Comparison of ENCODE assay signal across 20 mouse cellular contexts in the genomic region with DNA sequence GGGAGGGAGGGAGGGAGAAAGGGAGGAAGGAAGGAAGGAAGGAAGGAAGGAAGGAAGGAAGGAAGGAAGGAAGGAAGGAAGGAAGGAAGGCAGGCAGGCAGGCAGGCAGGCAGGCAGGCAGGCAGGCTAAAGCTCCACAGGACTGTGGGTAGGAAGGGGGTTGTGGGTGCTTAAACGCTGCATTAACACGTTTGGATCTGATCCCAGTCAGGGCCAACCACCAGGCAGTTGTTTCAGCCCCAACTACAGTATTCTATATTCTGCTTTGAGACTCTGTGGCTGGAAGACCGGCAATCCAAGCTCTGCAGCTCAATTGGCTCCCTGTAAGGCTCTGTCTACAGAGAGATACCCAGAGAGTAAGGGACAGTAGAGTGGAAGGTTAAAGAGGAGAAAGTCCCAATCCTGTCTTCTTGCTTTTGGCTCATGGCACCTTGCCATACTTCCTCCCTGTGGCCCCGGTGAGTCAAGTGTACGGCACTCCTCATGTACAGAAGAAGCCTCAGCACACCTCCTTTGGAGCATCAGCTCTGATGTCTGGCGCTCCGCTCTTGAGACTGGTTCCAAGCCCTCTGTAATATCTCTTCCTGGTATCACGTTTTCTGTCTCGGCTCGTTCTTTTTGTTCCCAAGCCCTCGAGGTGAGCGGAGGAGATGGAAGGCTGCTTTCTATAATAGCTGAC. TPM values are rescaled to one million over a fixed set of nuclear protein-coding genes. Genes with fewer than 3 reads are reported as not detected.
"Had no signal": no experiment of that assay in that cellular context is flagged by ENCODE, and none has a peak within 500 bp of the region (broad histone marks: within the 10 kb centered on the region; RNA-seq: fewer than 3 reads in every experiment).

No protein-coding gene starts in this region.

- H3K27me3 ChIP-seq: limb, embryonic 12.5 days; lung, embryonic 15.5 days; midbrain, embryonic 12.5 days; neural tube, embryonic 13.5 days had no signal

- H3K4me2 ChIP-seq: limb, embryonic 12.5 days; liver, embryonic 13.5 days; lung, embryonic 15.5 days; midbrain, embryonic 12.5 days; neural tube, embryonic 13.5 days had no signal

- H3K4me3 ChIP-seq: layer of hippocampus, adult 2 months; limb, embryonic 12.5 days; liver, embryonic 13.5 days; lung, embryonic 15.5 days; megakaryocyte, embryonic 14.5 days; midbrain, embryonic 12.5 days; neural tube, embryonic 13.5 days had no signal

- H3K4me1 ChIP-seq: limb, embryonic 12.5 days; lung, embryonic 15.5 days; midbrain, embryonic 12.5 days had no signal

- DNase-seq: liver; liver, embryonic 13.5 days; liver, postnatal 0 days; lung, postnatal 14 days; retina, postnatal 1 day; right cerebral cortex, postnatal 4 days; spleen, adult 18-20 months; thymus, adult 18-20 months; thymus, postnatal 14 days had no signal

- H3K9me3 ChIP-seq: limb, embryonic 12.5 days; liver, embryonic 13.5 days; lung, embryonic 15.5 days; midbrain, embryonic 12.5 days; neural tube, embryonic 13.5 days had no signal

- H3K27ac ChIP-seq: layer of hippocampus, adult 2 months; limb, embryonic 12.5 days; liver, embryonic 13.5 days; lung, embryonic 15.5 days; macrophage; midbrain, embryonic 12.5 days; neural tube, embryonic 13.5 days had no signal

- H3K36me3 ChIP-seq: limb, embryonic 12.5 days; liver, embryonic 13.5 days; lung, embryonic 15.5 days; midbrain, embryonic 12.5 days; neural tube, embryonic 13.5 days had no signal

- H3K9ac ChIP-seq: limb, embryonic 12.5 days; liver, embryonic 13.5 days; liver, postnatal 0 days; lung, embryonic 15.5 days; midbrain, embryonic 12.5 days; neural tube, embryonic 13.5 days had no signal

- ATAC-seq: liver, postnatal 0 days; midbrain, embryonic 16.5 days had no signal

RNA-seq across cellular contexts. Expression of gene Gm47791, which starts 30.2 kb away (rescaled TPM):
- total RNA-seq: layer of hippocampus, adult 2 months; layer of hippocampus, postnatal 10 days; left cerebral cortex, postnatal 36 days had no signal
- polyA plus RNA-seq: limb, embryonic 12.5 days; liver, embryonic 13.5 days; liver, postnatal 0 days; lung, embryonic 15.5 days; macrophage; midbrain, embryonic 12.5 days; midbrain, embryonic 16.5 days; neural tube, embryonic 13.5 days; stomach, embryonic 14.5 days had no signal

RNA-seq across cellular contexts. Expression of gene Tm4sf20, which starts 33.0 kb away (rescaled TPM):
- total RNA-seq: layer of hippocampus, adult 2 months; layer of hippocampus, postnatal 10 days; left cerebral cortex, postnatal 36 days had no signal
- polyA plus RNA-seq: liver, embryonic 13.5 days; liver, postnatal 0 days; macrophage had no signal
